Mouse (Mus musculus): Measurements from ENCODE around the gene Abraxas1. TPM values are rescaled to one million over a fixed set of nuclear protein-coding genes. Genes with fewer than 3 reads are reported as not detected.

The Abraxas1 gene
- polyA plus RNA-seq, 1 experiment from 2014 or later, result 16.4 TPM

- no peak for ATAC-seq (replicated peaks)
- H3K4me2 ChIP-seq (replicated peaks), result no peak overlapping the region
- no peaks in the 10 kb centered on the region for H3K9me3 ChIP-seq
- no peaks in the 10 kb centered on the region for H3K4me1 ChIP-seq
- no peak overlapping the region for H3K4me3 ChIP-seq
- peaks cover 27% of the 10 kb centered on the region for H3K36me3 ChIP-seq
- H3K27ac ChIP-seq (replicated peaks), result no peak overlapping the region
- H3K27me3 ChIP-seq, result no peaks in the 10 kb centered on the region
- WGBS, result 79% methylated on average over 10 of the region's 10 CpGs
- no peak overlapping the region for H3K9ac ChIP-seq (replicated peaks)
Measured at GRCm38 (mm10) chr5:100760049-100760663, 60.6 kb downstream of the Abraxas1 start.

GRCm38 (mm10) chr5:100758121-100758520 is 62.6 kb downstream of the Abraxas1 start:
- H3K4me2 ChIP-seq (replicated peaks), result no peak overlapping the region
- peaks cover 8% of the 10 kb centered on the region; the same call in 1 of the 2 replicates for H3K36me3 ChIP-seq
- H3K9me3 ChIP-seq, result no peaks in the 10 kb centered on the region
- H3K27ac ChIP-seq (replicated peaks), result no peak overlapping the region
- no peak overlapping the region for H3K9ac ChIP-seq (replicated peaks)
- WGBS, result 90% methylated on average over 5 of the region's 5 CpGs
- H3K4me3 ChIP-seq, result no peak overlapping the region
- no peaks in the 10 kb centered on the region for H3K27me3 ChIP-seq
- no peaks in the 10 kb centered on the region for H3K4me1 ChIP-seq
- no peak for ATAC-seq (replicated peaks)

Other genes with a start within 250 kb of the Abraxas1 start
- gene Plac8, start 248.7 kb downstream of the Abraxas1 start, polyA plus RNA-seq (2015; fragmentation: Nextera tagmentation; extraction: Ambion mirVana), result 0.27 and 0.56 TPM in 2 replicates
- gene Coq2, start 145.8 kb downstream of the Abraxas1 start, polyA plus RNA-seq (2015; fragmentation: Nextera tagmentation; extraction: Ambion mirVana), result 44.1 and 46.2 TPM in 2 replicates
- gene Hpse, start 101.2 kb downstream of the Abraxas1 start, polyA plus RNA-seq (2015; fragmentation: Nextera tagmentation; extraction: Ambion mirVana), result 0.24 and 0.26 TPM in 2 replicates
- gene Helq, start 22.4 kb downstream of the Abraxas1 start, polyA plus RNA-seq (2015; fragmentation: Nextera tagmentation; extraction: Ambion mirVana), result 20.8 and 21.3 TPM in 2 replicates
- gene Mrps18c, start 22.3 kb downstream of the Abraxas1 start, polyA plus RNA-seq (2015; fragmentation: Nextera tagmentation; extraction: Ambion mirVana), result 151 and 152 TPM in 2 replicates
- gene Gpat3, start 24.7 kb upstream of the Abraxas1 start, polyA plus RNA-seq (2015; fragmentation: Nextera tagmentation; extraction: Ambion mirVana), result 0.70 and 0.73 TPM in 2 replicates